In the genomic region with DNA sequence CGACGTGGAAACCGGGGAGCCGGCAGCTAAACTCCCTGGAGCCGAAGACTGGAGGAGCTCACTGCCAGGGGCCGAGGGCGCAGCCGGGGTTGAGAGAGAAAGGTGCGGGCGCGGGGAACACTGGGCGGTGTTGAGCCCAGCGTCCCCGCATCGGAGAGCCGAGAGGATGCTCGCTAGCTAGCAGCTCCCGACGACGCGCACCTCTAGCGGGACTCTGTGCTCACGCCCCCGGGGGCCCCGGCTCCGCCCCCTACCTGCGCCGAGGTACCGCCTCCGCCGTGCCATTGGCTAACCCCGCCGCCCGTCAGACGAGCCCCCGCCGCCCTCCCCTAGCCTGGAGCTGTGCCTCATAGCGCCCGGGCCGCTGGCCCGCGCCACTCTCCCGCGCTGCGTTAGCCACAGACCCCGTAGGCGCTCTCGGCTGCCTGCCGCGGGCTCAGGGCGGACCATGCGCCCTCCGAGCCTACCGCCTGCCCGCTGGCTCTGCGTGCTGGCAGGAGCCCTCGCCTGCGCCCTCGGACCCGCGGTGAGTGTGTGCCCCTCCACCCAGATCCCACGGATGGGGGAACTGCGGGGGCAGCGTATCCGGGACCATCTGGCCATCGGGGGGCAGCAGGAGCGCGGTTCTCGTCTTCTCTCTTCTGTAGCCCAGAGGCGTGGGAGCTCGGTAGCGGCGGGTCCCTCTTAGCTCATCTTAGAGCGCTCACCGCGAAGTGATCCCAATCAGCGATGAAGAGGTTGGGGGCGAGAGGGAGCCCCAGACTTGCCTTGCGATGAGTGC, we compare ENCODE assay signal across 8 mouse cellular contexts. TPM values are rescaled to one million over a fixed set of nuclear protein-coding genes. Genes with fewer than 3 reads are reported as not detected.
A peak's percentile ranks its signal among the peaks of the same experiment; 100 is the strongest.
DNase-seq lines count a peak whose midpoint lies in the region; ATAC-seq lines count a peak whose summit lies in the region.

A gene (plus strand): TSS at position 316 of the 781 bp plus-strand sequence.

- ATAC-seq in intestine, embryonic 16.5 days, result peak; percentile 91
- ATAC-seq in megakaryocyte progenitor cell, adult 5-6 weeks (replicated peaks; ENCODE audit: poor library complexity), result peak; percentile 38

- H3K27me3 ChIP-seq in intestine, embryonic 16.5 days (replicated peaks; ENCODE audit: control insufficient read depth, insufficient read depth, low read length), result peaks cover 31% of the 10 kb centered on the region

- under 1% methylated on average over 79 of the region's 79 CpGs for WGBS in intestine, embryonic 16.5 days

- peak; percentile 59 for DNase-seq in WW6 (ENCODE audit: low read depth, low spot score)
- peak; percentile 85 for DNase-seq in cerebellum, adult 9-10 months
- DNase-seq in frontal cortex, postnatal 10 days (ENCODE audit: low spot score in 2 of 2), result peak; percentile 76 to 81
- peak; percentile 85 to 92 for DNase-seq in left cerebral cortex, postnatal 25 days (ENCODE audit: low spot score in 2 of 2)
- peak; percentile 90 to 91 for DNase-seq in right cerebral cortex, postnatal 10 days (ENCODE audit: low spot score in 2 of 2)
- peak; percentile 71 for DNase-seq in urinary bladder, postnatal 25 days (ENCODE audit: low spot score)

- intact Hi-C loops in left cerebral cortex, postnatal 25 days (cut with DNase I), result loop anchor here (1.0 kb wide), 2 partner anchors 25 to 77 kb away; a partner anchor contains a TSS

- no peaks in the 10 kb centered on the region for H3K9me3 ChIP-seq in intestine, embryonic 16.5 days (ENCODE audit: control insufficient read depth, low read length)

- H3K9ac ChIP-seq in intestine, embryonic 16.5 days (ENCODE audit: low read depth, low read length), result peak within 1 kb of the TSS; percentile 69

- H3K27ac ChIP-seq in intestine, embryonic 16.5 days (ENCODE audit: low read length), result no peak within 1 kb of the TSS

- H3K4me1 ChIP-seq in intestine, embryonic 16.5 days (ENCODE audit: control insufficient read depth, insufficient read depth, low read length), result peaks cover 24% of the 10 kb centered on the region

- peak within 1 kb of the TSS; percentile 55 for H3K4me3 ChIP-seq in intestine, embryonic 16.5 days (ENCODE audit: low read length)

- H3K4me2 ChIP-seq in intestine, embryonic 16.5 days (ENCODE audit: low read depth, low read length), result peak within 1 kb of the TSS; percentile 75

- no peaks in the 10 kb centered on the region for H3K36me3 ChIP-seq in intestine, embryonic 16.5 days (ENCODE audit: control insufficient read depth, insufficient read depth, low read length)

RNA-seq across cellular contexts. Expression of the gene that starts here (rescaled TPM):
- polyA plus RNA-seq in intestine, embryonic 16.5 days (2015; fragmentation: Nextera tagmentation; extraction: Ambion mirVana), result 6.8 and 8.9 TPM in 2 replicates
- 10 to 100 TPM; 22.2 to 26.2 TPM for total RNA-seq in left cerebral cortex, postnatal 25 days (2021)
- not detected in 2 replicates for total RNA-seq in megakaryocyte progenitor cell, adult 5-6 weeks (2015)
- total RNA-seq in megakaryocyte progenitor cell, adult 5-6 weeks (2017), result 0.12 and 0.41 TPM in 2 replicates

Comparison
In these comparisons a context has a peak if more than half of its experiments do, and no peak if none do; other contexts are left out.
1. RNA of the gene that starts here (total RNA-seq): 22.2 to 26.2 TPM in left cerebral cortex, postnatal 25 days; 0.12 to 0.41 TPM in megakaryocyte progenitor cell, adult 5-6 weeks; every median in the first group is over 10 times any median in the second.
2. Peak in ATAC-seq in megakaryocyte progenitor cell, adult 5-6 weeks; RNA of the gene not detected or under 1 TPM.
3. Peak in every context shown above with its lines, with median percentiles within 50 percentile points of each other: DNase-seq.